Mouse (Mus musculus) hindbrain, embryonic 14.5 days (tissue): ENCODE data around the gene Kdm3a. TPM values are rescaled to one million over a fixed set of nuclear protein-coding genes. Genes with fewer than 3 reads are reported as not detected.

ENCODE experiments used
- ATAC-seq: fragments of 200-750 bp; cut with Nextera tagmentation; 2 replicates; pipeline ENCODE4 v1.8.0; 2017; ENCODE audit warnings: moderate number of reproducible peaks, mild to moderate bottlenecking, moderate TSS enrichment, moderate library complexity; ENCODE audit not compliant: low FRiP score
- DNase-seq: peaks from one replicate; pipeline ENCODE4 v3.0.0-alpha.2; 2015; ENCODE audit warnings: low spot score
- H3K27ac ChIP-seq: fragments of 300-500 bp; sonication (generic); 2 replicates; pipeline ENCODE4 v1.5.1; 2014; ENCODE audit warnings: mild to moderate bottlenecking, moderate library complexity
- H3K27me3 ChIP-seq: fragments of 300-500 bp; sonication (generic); 2 replicates; pipeline ENCODE4 v1.6.1; 2014; ENCODE audit warnings: mild to moderate bottlenecking, low read length, mixed read lengths; ENCODE audit not compliant: control insufficient read depth, insufficient read depth
- H3K36me3 ChIP-seq: fragments of 300-500 bp; sonication (generic); replicated peaks from 2 replicates; pipeline ENCODE4 v1.6.1; 2014; ENCODE audit not compliant: control insufficient read depth, insufficient read depth
- H3K4me1 ChIP-seq: fragments of 300-500 bp; sonication (generic); replicated peaks from 2 replicates; pipeline ENCODE4 v1.6.1; 2014; ENCODE audit warnings: antibody characterized with exemption, low read length, mixed read lengths; ENCODE audit not compliant: control insufficient read depth, insufficient read depth
- H3K4me2 ChIP-seq: fragments of 300-500 bp; sonication (generic); replicated peaks from 2 replicates; pipeline ENCODE4 v1.6.1; 2014; ENCODE audit warnings: mild to moderate bottlenecking, moderate library complexity
- H3K4me3 ChIP-seq: fragments of 300-500 bp; sonication (generic); replicated peaks from 2 replicates; pipeline ENCODE4 v1.5.1; 2014; ENCODE audit warnings: mild to moderate bottlenecking, low read length
- H3K9ac ChIP-seq: fragments of 300-500 bp; sonication (generic); 2 replicates; pipeline ENCODE4 v1.6.1; 2014
- H3K9me3 ChIP-seq: fragments of 300-500 bp; sonication (generic); 2 replicates; pipeline ENCODE4 v1.6.1; 2016; ENCODE audit warnings: low read length; ENCODE audit not compliant: control insufficient read depth
- WGBS: fragments of 180-500 bp; shearing (Covaris S2); extraction: QIAGEN DNeasy Blood & Tissue Kit; methylation state at CpG from one replicate; pipeline ENCODE4 v1.1.7; 2014; 5-methylcytosine and 5-hydroxymethylcytosine counted together
- polyA plus RNA-seq: library from polyadenylated mRNA; unstranded; fragments of >200 nt; fragmentation: Nextera tagmentation; extraction: Ambion mirVana; gene quantifications from 2 replicates; pipeline ENCODE4 v1.2.1, GENCODE M21; 2014

Gene Kdm3a
- polyA plus RNA-seq, 1 experiment from 2014 or later, result 32.1 TPM

DNA sequence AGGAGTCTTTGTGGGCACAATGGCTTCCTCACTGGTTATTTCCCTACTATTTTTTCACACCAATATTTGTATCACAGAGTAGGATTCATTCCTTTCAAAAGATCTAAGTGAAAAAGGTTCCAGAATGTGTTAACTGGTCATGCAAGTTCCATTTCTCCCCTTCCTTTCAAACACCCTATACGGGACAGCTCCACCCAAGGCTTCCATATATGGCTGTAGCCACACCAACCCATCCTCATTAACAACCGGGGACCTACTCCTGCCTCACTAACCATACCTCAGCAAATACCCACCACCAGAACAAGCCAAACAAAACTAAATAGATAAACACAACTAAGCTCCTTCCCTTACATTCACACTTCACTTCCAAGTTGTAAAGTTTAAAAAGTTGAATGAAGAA is 1.6 kb downstream of the Kdm3a start:
- DNase-seq (no peak), ATAC-seq (no peak)
- H3K4me2 ChIP-seq, result peak overlapping the region; percentile 57
- peaks cover 38% of the 10 kb centered on the region for H3K36me3 ChIP-seq
- peak overlapping the region; percentile 76; the same call in 1 of the 2 replicates for H3K9ac ChIP-seq
- H3K4me3 ChIP-seq, result peak overlapping the region; percentile 82
- 4% methylated on average over 2 of the region's 2 CpGs for WGBS
- H3K27me3 ChIP-seq, result no peaks in the 10 kb centered on the region
- no peaks in the 10 kb centered on the region for H3K9me3 ChIP-seq
- H3K4me1 ChIP-seq, result peaks cover 30% of the 10 kb centered on the region
- no peak overlapping the region for H3K27ac ChIP-seq

- Histone ChIP-seq H3K36me3 (peaks cover 76% of the 10 kb centered on the region), H3K9me3 (no peaks in the 10 kb centered on the region), H3K4me1 (peaks cover 30% of the 10 kb centered on the region), H3K27ac (no peak overlapping the region), H3K9ac (no peak overlapping the region), H3K27me3 (no peaks in the 10 kb centered on the region), H3K4me2 (no peak overlapping the region), H3K4me3 (no peak overlapping the region)
- no peak for ATAC-seq
- DNase-seq, result no peak
Measured at GRCm38 (mm10) chr6:71627325-71627724, 5.5 kb downstream of the Kdm3a start.

DNA sequence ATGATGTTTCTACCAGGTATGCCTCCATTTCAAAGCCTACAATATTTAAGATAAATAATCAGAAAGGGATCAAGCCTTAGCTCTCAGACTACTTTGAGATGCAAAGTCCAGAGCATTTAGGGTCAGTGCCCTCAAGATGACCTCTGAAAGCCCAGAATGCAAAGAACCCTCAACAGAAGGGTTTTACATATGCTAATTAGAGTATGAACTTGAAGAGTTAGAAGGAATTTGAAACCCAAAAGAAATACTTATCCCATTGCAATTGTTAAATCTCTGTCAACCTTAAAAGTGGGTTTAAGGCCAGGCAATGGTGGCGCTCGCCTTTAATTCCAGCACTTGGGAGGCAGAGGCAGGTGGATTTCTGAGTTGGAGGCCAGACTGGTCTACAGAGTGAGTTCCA is 6.8 kb downstream of the Kdm3a start:
- H3K9me3 ChIP-seq, result no peaks in the 10 kb centered on the region
- no peak for DNase-seq
- no peak for ATAC-seq
- H3K4me2 ChIP-seq, result no peak overlapping the region
- no peak overlapping the region for H3K4me3 ChIP-seq
- H3K9ac ChIP-seq, result no peak overlapping the region
- no peak overlapping the region for H3K27ac ChIP-seq
- WGBS, result 89% methylated on average over 2 of the region's 2 CpGs
- peaks cover 90% of the 10 kb centered on the region for H3K36me3 ChIP-seq
- H3K27me3 ChIP-seq, result no peaks in the 10 kb centered on the region
- peaks cover 22% of the 10 kb centered on the region for H3K4me1 ChIP-seq

DNA sequence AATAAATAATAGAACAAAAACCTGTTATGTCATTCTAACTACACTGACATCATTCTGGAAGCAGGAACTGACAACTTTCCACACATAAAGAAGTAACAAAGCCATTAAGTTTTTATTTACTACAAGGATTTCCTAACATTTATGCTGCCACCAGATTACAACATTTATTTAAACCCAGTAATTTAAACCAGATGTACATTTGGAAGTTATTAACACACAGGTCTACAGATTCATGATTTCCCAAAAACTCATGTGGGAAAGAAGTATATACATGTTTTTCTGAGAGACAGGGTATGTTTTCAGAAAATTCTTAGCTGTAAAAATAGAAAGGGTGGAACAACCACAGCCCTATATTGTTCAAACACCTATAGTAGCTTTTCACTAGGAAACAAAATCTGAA is 8.1 kb downstream of the Kdm3a start:
- Histone ChIP-seq H3K9ac (no peak overlapping the region), H3K4me2 (no peak overlapping the region), H3K9me3 (no peaks in the 10 kb centered on the region), H3K36me3 (peaks cover 92% of the 10 kb centered on the region), H3K27me3 (no peaks in the 10 kb centered on the region), H3K4me3 (no peak overlapping the region), H3K27ac (no peak overlapping the region), H3K4me1 (peaks cover 9% of the 10 kb centered on the region; the same call in 1 of the 2 replicates)
- ATAC-seq, result no peak
- no peak for DNase-seq

DNA sequence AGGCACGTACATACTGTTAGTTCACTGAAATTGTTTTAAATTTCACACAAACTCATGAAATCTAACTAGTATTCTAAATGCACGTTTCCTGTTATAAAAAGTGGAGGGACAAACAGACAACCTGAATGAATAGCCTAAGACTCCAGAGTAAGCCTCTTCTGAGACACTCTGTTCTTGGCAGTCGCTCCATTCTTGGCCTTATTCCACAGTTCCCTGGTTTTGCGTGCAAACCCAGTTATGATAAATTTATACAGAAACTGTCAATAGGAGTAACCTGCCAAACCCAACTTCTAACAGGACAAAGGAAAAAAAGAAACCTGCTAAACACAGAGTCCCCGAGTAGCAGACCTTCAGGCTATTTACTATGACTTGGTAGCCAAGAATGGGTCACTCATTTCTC is 10.8 kb downstream of the Kdm3a start:
- H3K27me3 ChIP-seq, result no peaks in the 10 kb centered on the region
- no peaks in the 10 kb centered on the region for H3K9me3 ChIP-seq
- H3K9ac ChIP-seq, result no peak overlapping the region
- no peak overlapping the region for H3K4me2 ChIP-seq
- ATAC-seq, result no peak
- peaks cover 96% of the 10 kb centered on the region for H3K36me3 ChIP-seq
- no peak for DNase-seq
- no peaks in the 10 kb centered on the region for H3K4me1 ChIP-seq
- no peak overlapping the region for H3K4me3 ChIP-seq
- H3K27ac ChIP-seq, result no peak overlapping the region
- WGBS, result 92% methylated on average over 5 of the region's 5 CpGs

DNA sequence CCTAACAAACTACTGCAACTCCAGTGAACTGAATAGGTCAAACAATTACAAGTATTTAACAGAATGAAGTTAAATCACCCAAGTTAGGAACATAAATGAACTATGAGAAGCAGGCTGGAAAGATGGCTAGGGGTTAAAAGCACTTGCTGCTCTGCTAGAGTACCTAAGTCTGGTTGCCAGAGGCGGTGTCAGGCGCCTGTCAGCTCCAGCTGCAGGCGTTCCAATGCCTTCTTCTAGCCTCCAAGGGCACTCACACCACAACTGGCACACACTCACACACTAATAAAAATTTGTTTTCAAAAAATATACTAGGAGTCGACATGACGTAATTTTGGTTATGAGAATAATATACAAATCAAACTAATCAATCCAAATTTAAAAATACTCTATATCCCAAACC is 11.2 kb downstream of the Kdm3a start:
- Histone ChIP-seq H3K27ac (no peak overlapping the region), H3K4me3 (no peak overlapping the region), H3K27me3 (no peaks in the 10 kb centered on the region), H3K9me3 (no peaks in the 10 kb centered on the region), H3K36me3 (peaks cover 96% of the 10 kb centered on the region), H3K4me2 (no peak overlapping the region), H3K9ac (no peak overlapping the region), H3K4me1 (no peaks in the 10 kb centered on the region)
- WGBS, result 94% methylated on average over 5 of the region's 5 CpGs
- no peak for ATAC-seq
- DNase-seq, result no peak

- DNase-seq (no peak), ATAC-seq (no peak)
- Histone ChIP-seq H3K36me3 (peaks cover 89% of the 10 kb centered on the region), H3K9ac (no peak overlapping the region), H3K27ac (no peak overlapping the region), H3K9me3 (no peaks in the 10 kb centered on the region), H3K4me3 (no peak overlapping the region), H3K4me2 (no peak overlapping the region), H3K27me3 (no peaks in the 10 kb centered on the region), H3K4me1 (no peaks in the 10 kb centered on the region)
- 91% methylated on average over 5 of the region's 5 CpGs for WGBS
Measured at GRCm38 (mm10) chr6:71616959-71617358, 15.8 kb downstream of the Kdm3a start.

GRCm38 (mm10) chr6:71613225-71613624 is 19.6 kb downstream of the Kdm3a start:
- ATAC-seq (no peak), DNase-seq (no peak)
- Histone ChIP-seq H3K4me2 (no peak overlapping the region), H3K9ac (no peak overlapping the region), H3K4me3 (no peak overlapping the region), H3K9me3 (no peaks in the 10 kb centered on the region), H3K36me3 (peaks cover 90% of the 10 kb centered on the region), H3K4me1 (no peaks in the 10 kb centered on the region), H3K27me3 (no peaks in the 10 kb centered on the region), H3K27ac (no peak overlapping the region)

- WGBS, result 93% methylated on average over 7 of the region's 7 CpGs
- H3K9me3 ChIP-seq, result no peaks in the 10 kb centered on the region
- ATAC-seq, result no peak
- H3K9ac ChIP-seq, result no peak overlapping the region
- peaks cover 84% of the 10 kb centered on the region for H3K36me3 ChIP-seq
- no peaks in the 10 kb centered on the region for H3K4me1 ChIP-seq
- no peak overlapping the region for H3K4me2 ChIP-seq
- no peaks in the 10 kb centered on the region for H3K27me3 ChIP-seq
- DNase-seq, result no peak
- no peak overlapping the region for H3K4me3 ChIP-seq
- no peak overlapping the region for H3K27ac ChIP-seq
Measured at GRCm38 (mm10) chr6:71609968-71610367, 22.8 kb downstream of the Kdm3a start.

GRCm38 (mm10) chr6:71608994-71609393 is 23.8 kb downstream of the Kdm3a start:
- no peaks in the 10 kb centered on the region for H3K27me3 ChIP-seq
- no peak overlapping the region for H3K4me2 ChIP-seq
- no peaks in the 10 kb centered on the region for H3K4me1 ChIP-seq
- no peak for ATAC-seq
- H3K36me3 ChIP-seq, result peaks cover 88% of the 10 kb centered on the region
- no peak for DNase-seq
- H3K27ac ChIP-seq, result no peak overlapping the region
- no peak overlapping the region for H3K9ac ChIP-seq
- no peaks in the 10 kb centered on the region for H3K9me3 ChIP-seq
- H3K4me3 ChIP-seq, result no peak overlapping the region
